Mouse (Mus musculus): ENCODE measurements around the gene Mgea5. TPM values are rescaled to one million over a fixed set of nuclear protein-coding genes. Genes with fewer than 3 reads are reported as not detected.

Gene Mgea5
- total RNA-seq, 1 experiment from 2014 or later, result 84.7 TPM

DNA sequence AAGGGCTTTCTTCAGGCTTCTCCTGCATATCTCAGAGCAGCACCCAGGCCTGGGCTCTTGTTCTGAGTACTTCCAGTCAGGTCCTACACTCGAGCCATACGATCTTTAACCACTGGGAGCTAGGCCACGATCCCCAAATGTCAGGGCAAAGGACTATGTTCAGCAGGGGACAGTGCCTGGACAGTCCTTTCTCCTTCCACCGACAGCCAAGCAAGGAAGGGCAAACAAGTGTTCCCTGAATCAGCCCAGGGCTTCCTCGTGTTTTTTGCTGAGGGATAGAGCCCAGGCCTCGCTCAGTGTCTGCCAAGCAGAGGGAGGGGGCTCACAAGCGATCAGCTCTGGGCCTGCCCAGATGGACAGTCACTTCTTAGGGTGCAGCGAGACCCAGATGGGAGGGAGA is 53.6 kb downstream of the Mgea5 start:
- DNase-seq, result no peak

DNA sequence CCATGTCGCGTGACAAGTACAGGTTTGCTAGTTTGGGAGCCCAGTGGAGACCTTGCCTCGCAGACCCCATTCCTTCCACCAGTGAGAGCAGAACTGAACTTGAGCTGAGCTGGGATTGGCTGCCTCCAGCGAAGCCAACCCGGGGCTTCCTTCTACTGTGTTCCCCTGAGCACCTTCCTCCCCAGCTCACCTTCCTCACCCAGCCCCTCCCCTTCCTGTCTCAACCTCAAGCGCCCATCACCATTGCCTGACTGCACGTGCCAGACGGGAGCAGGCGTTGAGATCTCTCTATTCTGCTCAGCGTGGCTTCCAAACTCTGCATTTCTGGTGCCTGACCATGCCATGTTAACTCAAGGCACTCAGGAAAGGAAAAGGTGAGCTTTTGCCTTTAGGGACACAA is 56.4 kb downstream of the Mgea5 start:
- DNase-seq, result no peak

DNA sequence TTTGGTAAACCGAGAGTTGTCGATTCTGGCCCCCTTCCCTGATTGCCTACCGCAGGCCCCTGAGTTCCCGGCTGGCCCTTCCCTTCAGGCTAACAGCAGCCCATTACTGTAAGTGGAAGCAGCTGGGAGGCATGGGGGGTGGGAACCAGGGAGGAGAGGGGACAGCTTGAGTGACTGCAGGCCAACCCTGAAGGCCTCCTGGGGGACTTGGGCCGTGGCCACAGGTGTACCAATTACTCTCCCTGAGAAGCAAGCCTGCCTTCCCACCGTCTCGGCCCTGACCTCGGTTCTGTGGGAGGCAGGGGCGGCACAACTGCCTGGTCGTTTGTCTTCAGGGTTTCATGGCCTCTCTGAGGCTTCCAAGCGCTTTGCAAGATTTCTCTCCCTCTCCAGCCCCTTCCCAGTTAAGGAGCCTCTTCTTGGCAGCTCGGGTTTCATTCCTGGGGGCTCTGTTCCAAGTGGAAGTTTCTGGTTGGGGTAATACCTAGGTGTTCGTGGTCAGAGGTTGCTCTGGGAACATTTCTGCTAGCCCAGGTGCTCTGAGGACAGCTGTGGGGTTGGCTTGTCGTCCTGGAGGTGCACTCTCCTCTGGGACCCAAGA is 57.9 kb downstream of the Mgea5 start:
- DNase-seq, result no peak

DNA sequence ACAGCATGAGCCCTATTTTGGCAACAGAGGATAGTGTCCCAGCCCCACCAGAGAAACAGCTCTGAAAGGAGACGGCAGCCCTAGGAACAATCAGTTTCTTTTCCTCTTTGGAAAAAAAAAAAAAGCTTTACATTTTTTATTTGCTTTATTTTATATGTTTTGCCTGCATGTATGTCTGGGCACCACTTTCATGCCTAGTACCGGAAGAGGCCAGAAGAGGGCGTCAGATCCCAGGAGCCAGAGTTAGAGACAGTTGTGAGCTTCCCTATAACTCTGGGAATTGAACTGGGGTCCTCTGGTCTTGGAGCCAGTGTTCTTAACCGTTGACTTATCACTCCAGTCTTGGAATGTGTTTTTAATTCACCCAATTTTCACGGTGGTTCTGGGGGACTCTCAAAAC is 61.4 kb downstream of the Mgea5 start:
- DNase-seq, result no peak

DNA sequence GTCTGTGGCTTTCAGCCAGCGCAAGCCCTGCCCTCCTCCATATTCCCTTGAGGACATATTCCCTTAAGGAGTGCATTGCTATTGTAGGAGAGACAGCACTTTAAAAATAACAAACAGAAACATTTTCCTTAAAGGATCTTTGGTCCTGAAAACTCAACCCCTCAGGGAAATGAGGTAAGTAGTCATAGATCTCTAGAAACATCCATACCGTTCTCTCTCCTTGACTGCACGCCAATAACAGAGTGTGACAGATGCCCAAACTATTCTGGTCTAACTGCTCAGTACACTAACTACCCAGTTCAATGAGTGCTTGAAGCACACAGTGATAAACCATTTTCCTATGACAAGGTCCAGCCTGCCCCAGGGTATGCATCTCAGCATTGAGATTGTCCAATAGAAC is 65.4 kb downstream of the Mgea5 start:
- DNase-seq, result no peak

DNA sequence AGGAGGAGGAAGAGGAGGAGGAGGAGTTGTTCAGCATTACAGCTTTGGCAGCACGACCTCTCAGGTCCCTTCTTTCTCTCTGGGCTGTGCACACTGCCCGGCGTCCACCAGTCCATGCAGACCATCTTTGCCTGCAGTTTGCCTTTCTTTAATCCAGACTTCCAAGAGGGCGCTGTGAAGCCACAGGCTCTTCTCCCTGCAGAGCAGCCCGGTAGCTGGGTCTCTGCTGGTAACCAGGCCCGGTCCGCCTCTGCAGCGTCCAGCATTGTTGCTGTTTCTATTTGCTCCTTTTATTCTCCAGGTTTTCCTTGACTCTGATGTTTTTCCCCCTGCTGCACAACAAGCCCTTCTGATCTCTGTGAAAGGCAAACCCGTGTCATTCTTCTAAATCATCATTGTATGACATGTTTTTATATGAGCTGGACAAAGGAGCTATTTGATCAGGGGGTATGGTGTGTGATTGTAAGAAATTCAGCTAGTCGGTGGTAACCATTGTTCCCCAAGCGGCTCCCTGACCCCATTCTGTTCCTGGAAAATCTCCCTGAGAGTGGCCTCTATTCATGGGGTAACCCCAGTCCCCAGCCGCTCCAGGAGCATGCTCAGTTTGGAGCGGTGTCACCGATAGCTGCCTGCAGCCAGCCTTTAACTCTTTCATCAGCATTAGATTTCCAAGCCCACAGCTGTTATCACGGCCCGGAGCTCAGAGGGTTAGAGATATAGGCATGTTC is 66.0 kb downstream of the Mgea5 start:
- DNase-seq, result peak; percentile 54

DNA sequence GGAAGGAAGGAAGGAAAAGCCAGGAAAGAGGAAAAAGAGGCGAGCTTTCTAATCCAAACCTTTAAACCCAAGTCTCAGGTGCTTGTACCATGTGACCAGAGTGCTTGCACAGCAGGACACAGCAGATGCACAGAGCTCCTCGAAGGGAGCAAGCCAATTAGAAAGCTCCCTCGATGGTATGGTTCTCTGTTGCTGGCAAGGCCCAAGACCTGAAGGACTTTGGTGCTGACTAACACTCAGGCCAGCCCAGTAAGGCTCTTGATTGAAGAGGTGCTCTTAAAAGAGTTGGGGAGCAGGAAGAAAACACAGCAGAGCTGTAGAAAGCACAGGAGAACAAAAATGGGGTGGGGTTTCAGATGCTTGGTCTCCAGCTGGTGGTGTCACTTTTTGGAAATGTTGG is 74.9 kb downstream of the Mgea5 start:
- no peak for DNase-seq

Other genes with a start within 250 kb of the Mgea5 start
- gene Poll, start 223.3 kb downstream of the Mgea5 start, total RNA-seq (2021), result 12.4 and 15.5 TPM in 2 replicates
- 26.2 and 31.8 TPM in 2 replicates for gene Gm17018, start 223.2 kb downstream of the Mgea5 start, total RNA-seq (2021)
- gene Fbxw4, start 123.5 kb downstream of the Mgea5 start, total RNA-seq (2021), result 32.2 and 33.8 TPM in 2 replicates
- not detected in 2 replicates for gene Fgf8, start 40.9 kb downstream of the Mgea5 start, total RNA-seq (2021)
- gene Npm3, start 34.2 kb downstream of the Mgea5 start, total RNA-seq (2021), result 29.0 and 34.7 TPM in 2 replicates
- gene Kcnip2, start 32.2 kb upstream of the Mgea5 start, total RNA-seq (2021), result 0.27 TPM in 1 of 2 replicates, not detected in the other
- gene Armh3, start 214.7 kb upstream of the Mgea5 start, total RNA-seq (2021), result 16.9 and 19.7 TPM in 2 replicates
- 19.9 and 26.3 TPM in 2 replicates for gene Hps6, start 219.7 kb upstream of the Mgea5 start, total RNA-seq (2021)

All from adrenal gland, postnatal 25 days (tissue).